Mouse (Mus musculus): ENCODE data around the gene Syngap1. TPM values are rescaled to one million over a fixed set of nuclear protein-coding genes. Genes with fewer than 3 reads are reported as not detected.
A peak's percentile ranks its signal among the peaks of the same experiment; 100 is the strongest.

Syngap1 gene
- polyA plus RNA-seq, 1 experiment = 3.0 TPM

- no peaks in the 10 kb centered on the region for H3K79me3 ChIP-seq (ENCODE audit: low read depth)
- H3K27me3 ChIP-seq (ENCODE audit: control insufficient read depth, insufficient read depth, insufficient read length) = no peaks in the 10 kb centered on the region
- peak; percentile 69 for TF ChIP-seq USF1 (IDR thresholded peaks at IDR 0.05; ENCODE audit: low read depth)
- TF ChIP-seq CTCF (IDR thresholded peaks at IDR 0.05; ENCODE audit: control insufficient read depth, insufficient read depth, insufficient read length) = no peak
- TF ChIP-seq MYOD1 (IDR thresholded peaks at IDR 0.05; ENCODE audit: control insufficient read depth, insufficient read length, low read depth) = no peak
- no peak for TF ChIP-seq FOSL1 (IDR thresholded peaks at IDR 0.05; ENCODE audit: insufficient read depth, low read length, poor library complexity, severe bottlenecking)
- TF ChIP-seq MYOG (IDR thresholded peaks at IDR 0.05; ENCODE audit: control insufficient read depth, extremely low read depth, insufficient read length) = no peak
- TF ChIP-seq CEBPB (IDR thresholded peaks at IDR 0.05; ENCODE audit: low read depth) = no peak
- TF ChIP-seq MAX (IDR thresholded peaks at IDR 0.05) = no peak
- no peak overlapping the region for H3K4me3 ChIP-seq (ENCODE audit: insufficient read depth, poor library complexity, severe bottlenecking)
- H3K79me2 ChIP-seq (ENCODE audit: control insufficient read depth, insufficient read depth) = no peaks in the 10 kb centered on the region
- H3K36me3 ChIP-seq (ENCODE audit: control insufficient read depth, insufficient read depth) = peaks cover 23% of the 10 kb centered on the region
- H3ac ChIP-seq (ENCODE audit: control insufficient read depth, insufficient read length, low read depth) = no peak overlapping the region
These were observed 76.8 kb downstream of the Syngap1 start for GRCm38 (mm10) chr17:27017564-27018499.

- Histone ChIP-seq H3K27me3 (ENCODE audit: control insufficient read depth, insufficient read depth, insufficient read length) (no peaks in the 10 kb centered on the region), H3K36me3 (ENCODE audit: control insufficient read depth, insufficient read depth) (peaks cover 27% of the 10 kb centered on the region), H3ac (ENCODE audit: control insufficient read depth, insufficient read length, low read depth) (no peak overlapping the region), H3K79me3 (ENCODE audit: low read depth) (no peaks in the 10 kb centered on the region), H3K4me3 (ENCODE audit: insufficient read depth, poor library complexity, severe bottlenecking) (no peak overlapping the region), H3K79me2 (ENCODE audit: control insufficient read depth, insufficient read depth) (no peaks in the 10 kb centered on the region)
- TF ChIP-seq USF1 (IDR thresholded peaks at IDR 0.05; ENCODE audit: low read depth) (no peak), MYOD1 (IDR thresholded peaks at IDR 0.05; ENCODE audit: control insufficient read depth, insufficient read length, low read depth) (no peak), MAX (IDR thresholded peaks at IDR 0.05) (no peak), CEBPB (IDR thresholded peaks at IDR 0.05; ENCODE audit: low read depth) (no peak), CTCF (IDR thresholded peaks at IDR 0.05; ENCODE audit: control insufficient read depth, insufficient read depth, insufficient read length) (no peak), FOSL1 (IDR thresholded peaks at IDR 0.05; ENCODE audit: insufficient read depth, low read length, poor library complexity, severe bottlenecking) (no peak), MYOG (IDR thresholded peaks at IDR 0.05; ENCODE audit: control insufficient read depth, extremely low read depth, insufficient read length) (no peak)
These were observed 77.6 kb downstream of the Syngap1 start for GRCm38 (mm10) chr17:27018555-27019196.

- peaks cover 39% of the 10 kb centered on the region for H3K36me3 ChIP-seq (ENCODE audit: control insufficient read depth, insufficient read depth)
- no peak overlapping the region for H3K4me3 ChIP-seq (ENCODE audit: insufficient read depth, poor library complexity, severe bottlenecking)
These were observed 80.0 kb downstream of the Syngap1 start for GRCm38 (mm10) chr17:27021076-27021475.

GRCm38 (mm10) chr17:27021736-27022135 is 80.7 kb downstream of the Syngap1 start:
- H3K79me3 ChIP-seq (ENCODE audit: low read depth) = peaks cover 9% of the 10 kb centered on the region
- H3ac ChIP-seq (ENCODE audit: control insufficient read depth, insufficient read length, low read depth) = no peak overlapping the region
- peaks cover 12% of the 10 kb centered on the region for H3K79me2 ChIP-seq (ENCODE audit: control insufficient read depth, insufficient read depth)
- no peaks in the 10 kb centered on the region for H3K27me3 ChIP-seq (ENCODE audit: control insufficient read depth, insufficient read depth, insufficient read length)
- H3K4me3 ChIP-seq (ENCODE audit: insufficient read depth, poor library complexity, severe bottlenecking) = no peak overlapping the region
- H3K36me3 ChIP-seq (ENCODE audit: control insufficient read depth, insufficient read depth) = peaks cover 45% of the 10 kb centered on the region
- TF ChIP-seq USF1 (IDR thresholded peaks at IDR 0.05; ENCODE audit: low read depth) (no peak), FOSL1 (IDR thresholded peaks at IDR 0.05; ENCODE audit: insufficient read depth, low read length, poor library complexity, severe bottlenecking) (no peak), CTCF (IDR thresholded peaks at IDR 0.05; ENCODE audit: control insufficient read depth, insufficient read depth, insufficient read length) (no peak), CEBPB (IDR thresholded peaks at IDR 0.05; ENCODE audit: low read depth) (no peak), MYOD1 (IDR thresholded peaks at IDR 0.05; ENCODE audit: control insufficient read depth, insufficient read length, low read depth) (no peak), MYOG (IDR thresholded peaks at IDR 0.05; ENCODE audit: control insufficient read depth, extremely low read depth, insufficient read length) (no peak), MAX (IDR thresholded peaks at IDR 0.05) (no peak)

More at GRCm38 (mm10) chr17:27021076-27021475, 80.0 kb downstream of the Syngap1 start:
- Histone ChIP-seq H3K27me3 (ENCODE audit: control insufficient read depth, insufficient read depth, insufficient read length) (no peaks in the 10 kb centered on the region), H3K79me3 (ENCODE audit: low read depth) (peaks cover 3% of the 10 kb centered on the region), H3ac (ENCODE audit: control insufficient read depth, insufficient read length, low read depth) (no peak overlapping the region), H3K79me2 (ENCODE audit: control insufficient read depth, insufficient read depth) (peaks cover 5% of the 10 kb centered on the region)
- TF ChIP-seq MYOG (IDR thresholded peaks at IDR 0.05; ENCODE audit: control insufficient read depth, extremely low read depth, insufficient read length) (no peak), USF1 (IDR thresholded peaks at IDR 0.05; ENCODE audit: low read depth) (no peak)

Small RNAs within 50 kb of the gene (microRNA-seq; reads per million reads assigned to microRNA genes)
- gene Gm27775 (ENCODE audit: borderline microRNAs expressed) (not detected), gene Mir3083 (ENCODE audit: borderline microRNAs expressed) (0.16 reads per million), gene Mir6968 (ENCODE audit: borderline microRNAs expressed) (1.3 reads per million, percentile 29 among the genes with 10 or more reads in this experiment)

Other genes starting within 250 kb of the Syngap1 start
- 0.47 TPM for gene Crebrf, start 225.6 kb upstream of the Syngap1 start, polyA plus RNA-seq (2012; fragmentation: generic; extraction: Trizol)
- gene Bnip1, start 160.2 kb upstream of the Syngap1 start, polyA plus RNA-seq (2012; fragmentation: generic; extraction: Trizol) = 27.8 TPM
- gene Nkx2-5, start 96.2 kb upstream of the Syngap1 start, polyA plus RNA-seq (2012; fragmentation: generic; extraction: Trizol) = 2.2 TPM
- gene Kifc5b, start 24.2 kb upstream of the Syngap1 start, polyA plus RNA-seq (2012; fragmentation: generic; extraction: Trizol) = 30.9 TPM
- 7.3 TPM for gene Phf1, start 8.2 kb upstream of the Syngap1 start, polyA plus RNA-seq (2012; fragmentation: generic; extraction: Trizol)
- gene Cuta, start 1.7 kb upstream of the Syngap1 start, polyA plus RNA-seq (2012; fragmentation: generic; extraction: Trizol) = 166 TPM
- gene Zbtb9, start 31.9 kb downstream of the Syngap1 start, polyA plus RNA-seq (2012; fragmentation: generic; extraction: Trizol) = 6.8 TPM
- gene Bak1, start 87.8 kb downstream of the Syngap1 start, polyA plus RNA-seq (2012; fragmentation: generic; extraction: Trizol) = 95.1 TPM
- gene Itpr3, start 116.1 kb downstream of the Syngap1 start, polyA plus RNA-seq (2012; fragmentation: generic; extraction: Trizol) = 20.0 TPM
- 630 TPM for gene Uqcc2, start 192.7 kb downstream of the Syngap1 start, polyA plus RNA-seq (2012; fragmentation: generic; extraction: Trizol)
- gene Ip6k3, start 226.5 kb downstream of the Syngap1 start, polyA plus RNA-seq (2012; fragmentation: generic; extraction: Trizol) = 0.08 TPM